Mouse (Mus musculus): ENCODE data around the gene Foxj1.
A peak's percentile ranks its signal among the peaks of the same experiment; 100 is the strongest.

The Foxj1 gene

GRCm38 (mm10) chr11:116297017-116297416 is 38.2 kb downstream of the Foxj1 start:
- no peak for DNase-seq

GRCm38 (mm10) chr11:116296191-116296734 is 38.9 kb downstream of the Foxj1 start:
- no peak for DNase-seq

- peak; percentile 68 for DNase-seq
Measured at GRCm38 (mm10) chr11:116294319-116294718, 40.9 kb downstream of the Foxj1 start.

GRCm38 (mm10) chr11:116293538-116294137 is 41.6 kb downstream of the Foxj1 start:
- no peak for DNase-seq

- no peak for DNase-seq
Measured at GRCm38 (mm10) chr11:116292401-116292800, 42.8 kb downstream of the Foxj1 start.

GRCm38 (mm10) chr11:116290556-116290955 is 44.6 kb downstream of the Foxj1 start:
- peak; percentile 29 for DNase-seq

- no peak for DNase-seq
Measured at GRCm38 (mm10) chr11:116287351-116287750, 47.8 kb downstream of the Foxj1 start.

GRCm38 (mm10) chr11:116285770-116286191 is 49.4 kb downstream of the Foxj1 start:
- DNase-seq: no peak

GRCm38 (mm10) chr11:116283982-116284381 is 51.2 kb downstream of the Foxj1 start:
- no peak for DNase-seq

- no peak for DNase-seq
Measured at GRCm38 (mm10) chr11:116282912-116283521, 52.2 kb downstream of the Foxj1 start.

- peak; percentile 40 for DNase-seq
Measured at GRCm38 (mm10) chr11:116282089-116282488, 53.1 kb downstream of the Foxj1 start.

GRCm38 (mm10) chr11:116281671-116282070 is 53.5 kb downstream of the Foxj1 start:
- no peak for DNase-seq

GRCm38 (mm10) chr11:116280751-116281663 is 54.2 kb downstream of the Foxj1 start, which contains the start of gene Galr2:
TSS of gene Galr2 (plus strand) at chr11:116280939.
- no peak for DNase-seq
